Mouse (Mus musculus): ENCODE data around the gene Ccdc32. TPM values are rescaled to one million over a fixed set of nuclear protein-coding genes. Genes with fewer than 3 reads are reported as not detected.

Gene Ccdc32
- polyA plus RNA-seq, 1 experiment from 2014 or later, result 22.0 TPM

DNA sequence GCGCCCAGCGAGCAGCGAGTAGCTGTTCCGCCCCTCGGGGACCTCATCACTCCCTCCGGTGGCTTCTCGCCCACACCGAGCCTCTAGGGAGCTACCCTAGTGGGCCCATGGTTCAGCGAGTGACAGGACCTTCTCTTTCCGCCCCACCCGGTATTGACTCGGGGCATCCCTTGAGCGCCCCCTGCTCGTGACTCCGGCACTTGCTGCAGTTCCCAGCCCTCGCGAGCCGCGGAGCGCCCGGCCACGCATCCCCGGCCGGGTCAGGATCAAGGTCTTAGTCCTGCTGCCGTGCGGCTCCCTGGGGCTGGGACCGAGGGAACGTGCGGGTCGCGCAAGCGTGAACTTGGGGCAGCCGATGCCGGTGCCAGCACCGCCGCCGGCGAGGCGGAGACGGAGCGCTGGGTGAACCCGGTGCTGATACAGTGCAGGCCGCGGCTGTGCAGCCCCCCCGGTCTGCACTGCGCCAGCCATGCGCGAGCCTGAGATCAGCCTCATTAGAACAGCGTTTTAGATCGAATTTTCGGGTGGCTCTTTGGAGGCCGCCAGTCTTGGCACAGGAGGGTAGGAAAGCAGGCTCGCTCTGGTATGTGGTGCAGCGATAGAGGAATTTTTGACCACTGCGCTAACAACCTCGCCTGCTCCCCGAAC is 52.8 kb downstream of the Ccdc32 start:
- H3K27ac ChIP-seq (ENCODE audit: low read depth, low read length), result no peak overlapping the region
- H3K27me3 ChIP-seq (ENCODE audit: control insufficient read depth, insufficient read depth, low read length), result peaks cover 35% of the 10 kb centered on the region
- under 1% methylated on average over 57 of the region's 57 CpGs for WGBS
- no peaks in the 10 kb centered on the region for H3K36me3 ChIP-seq (ENCODE audit: control insufficient read depth, insufficient read depth, low read length)
- H3K4me1 ChIP-seq (ENCODE audit: control insufficient read depth, insufficient read depth, low read length), result no peaks in the 10 kb centered on the region
- H3K9ac ChIP-seq (ENCODE audit: low read depth, low read length), result peak overlapping the region; percentile 64
- H3K9me3 ChIP-seq (ENCODE audit: control insufficient read depth, low read length), result no peaks in the 10 kb centered on the region
- peak overlapping the region; percentile 57 for H3K4me3 ChIP-seq (ENCODE audit: low read length)
- H3K4me2 ChIP-seq (replicated peaks; ENCODE audit: low read depth, low read length), result peak overlapping the region; percentile 95
- peak; percentile 79 for ATAC-seq (ENCODE audit: low FRiP score, low TSS enrichment)

GRCm38 (mm10) chr2:118975855-118976254 is 53.3 kb downstream of the Ccdc32 start:
- 4% methylated on average over 15 of the region's 15 CpGs for WGBS
- peak; percentile 3; the same call in 1 of the 2 replicates for ATAC-seq (ENCODE audit: low FRiP score, low TSS enrichment)
- Histone ChIP-seq H3K27me3 (ENCODE audit: control insufficient read depth, insufficient read depth, low read length) (peaks cover 35% of the 10 kb centered on the region), H3K27ac (ENCODE audit: low read depth, low read length) (no peak overlapping the region), H3K4me2 (replicated peaks; ENCODE audit: low read depth, low read length) (peak overlapping the region; percentile 95), H3K4me1 (ENCODE audit: control insufficient read depth, insufficient read depth, low read length) (no peaks in the 10 kb centered on the region), H3K36me3 (ENCODE audit: control insufficient read depth, insufficient read depth, low read length) (no peaks in the 10 kb centered on the region), H3K9me3 (ENCODE audit: control insufficient read depth, low read length) (no peaks in the 10 kb centered on the region), H3K9ac (ENCODE audit: low read depth, low read length) (peak overlapping the region; percentile 64), H3K4me3 (ENCODE audit: low read length) (peak overlapping the region; percentile 57)

- WGBS, result 2% methylated on average over 33 of the region's 33 CpGs
- Histone ChIP-seq H3K9ac (ENCODE audit: low read depth, low read length) (peak overlapping the region; percentile 47; the same call in 1 of the 2 replicates), H3K27me3 (ENCODE audit: control insufficient read depth, insufficient read depth, low read length) (peaks cover 32% of the 10 kb centered on the region), H3K27ac (ENCODE audit: low read depth, low read length) (no peak overlapping the region), H3K4me2 (replicated peaks; ENCODE audit: low read depth, low read length) (peak overlapping the region; percentile 66), H3K4me3 (ENCODE audit: low read length) (peak overlapping the region; percentile 32), H3K9me3 (ENCODE audit: control insufficient read depth, low read length) (no peaks in the 10 kb centered on the region), H3K4me1 (ENCODE audit: control insufficient read depth, insufficient read depth, low read length) (no peaks in the 10 kb centered on the region), H3K36me3 (ENCODE audit: control insufficient read depth, insufficient read depth, low read length) (no peaks in the 10 kb centered on the region)
- peak; percentile 90 for ATAC-seq (ENCODE audit: low FRiP score, low TSS enrichment)
Observed at GRCm38 (mm10) chr2:118972687-118973376, 56.4 kb downstream of the Ccdc32 start.

DNA sequence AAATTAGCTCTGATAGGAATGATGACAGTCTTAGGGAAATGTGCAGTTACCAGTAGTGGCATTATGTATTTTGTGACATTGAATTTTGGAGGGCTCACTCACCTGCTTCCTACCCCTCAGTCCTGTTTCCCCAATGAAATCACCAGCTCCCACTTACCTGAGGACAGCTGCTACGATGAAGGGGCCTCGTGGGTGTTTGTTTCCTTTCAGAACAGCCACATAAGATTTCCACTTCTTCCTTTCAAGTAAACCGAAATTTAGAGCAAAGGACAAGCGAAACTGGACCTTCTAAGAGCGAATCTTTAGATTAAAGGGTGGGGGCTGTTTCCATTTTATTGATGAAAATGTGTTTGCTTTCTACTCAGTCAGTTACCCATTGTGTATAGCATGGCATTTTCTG is 57.1 kb downstream of the Ccdc32 start:
- H3K9me3 ChIP-seq (ENCODE audit: control insufficient read depth, low read length), result no peaks in the 10 kb centered on the region
- no peak overlapping the region for H3K27ac ChIP-seq (ENCODE audit: low read depth, low read length)
- H3K9ac ChIP-seq (ENCODE audit: low read depth, low read length), result no peak overlapping the region
- H3K27me3 ChIP-seq (ENCODE audit: control insufficient read depth, insufficient read depth, low read length), result peaks cover 25% of the 10 kb centered on the region
- no peaks in the 10 kb centered on the region for H3K36me3 ChIP-seq (ENCODE audit: control insufficient read depth, insufficient read depth, low read length)
- H3K4me1 ChIP-seq (ENCODE audit: control insufficient read depth, insufficient read depth, low read length), result no peaks in the 10 kb centered on the region
- H3K4me3 ChIP-seq (ENCODE audit: low read length), result no peak overlapping the region
- H3K4me2 ChIP-seq (replicated peaks; ENCODE audit: low read depth, low read length), result no peak overlapping the region; the same call in 1 of the 2 replicates
- WGBS, result 76% methylated on average over 5 of the region's 5 CpGs
- no peak for ATAC-seq (ENCODE audit: low FRiP score, low TSS enrichment)

GRCm38 (mm10) chr2:118969585-118970147 is 59.5 kb downstream of the Ccdc32 start:
- H3K9ac ChIP-seq (ENCODE audit: low read depth, low read length), result no peak overlapping the region
- WGBS, result 86% methylated on average over 11 of the region's 11 CpGs
- H3K4me1 ChIP-seq (ENCODE audit: control insufficient read depth, insufficient read depth, low read length), result no peaks in the 10 kb centered on the region
- ATAC-seq (ENCODE audit: low FRiP score, low TSS enrichment), result no peak
- no peak overlapping the region for H3K4me2 ChIP-seq (replicated peaks; ENCODE audit: low read depth, low read length)
- H3K9me3 ChIP-seq (ENCODE audit: control insufficient read depth, low read length), result no peaks in the 10 kb centered on the region
- peaks cover 9% of the 10 kb centered on the region for H3K27me3 ChIP-seq (ENCODE audit: control insufficient read depth, insufficient read depth, low read length)
- no peak overlapping the region for H3K4me3 ChIP-seq (ENCODE audit: low read length)
- H3K27ac ChIP-seq (ENCODE audit: low read depth, low read length), result no peak overlapping the region
- no peaks in the 10 kb centered on the region for H3K36me3 ChIP-seq (ENCODE audit: control insufficient read depth, insufficient read depth, low read length)

Other genes with a start within 250 kb of the Ccdc32 start
- 0.05 TPM in 1 of 2 replicates, not detected in the other for gene Disp2, start 249.7 kb downstream of the Ccdc32 start, polyA plus RNA-seq (2014; fragmentation: Nextera tagmentation; extraction: Ambion mirVana)
- 134 and 141 TPM in 2 replicates for gene Knstrn, start 215.4 kb downstream of the Ccdc32 start, polyA plus RNA-seq (2014; fragmentation: Nextera tagmentation; extraction: Ambion mirVana)
- gene Ivd, start 167.4 kb downstream of the Ccdc32 start, polyA plus RNA-seq (2014; fragmentation: Nextera tagmentation; extraction: Ambion mirVana), result 55.8 and 63.1 TPM in 2 replicates
- 1.2 and 2.3 TPM in 2 replicates for gene Bahd1, start 129.0 kb downstream of the Ccdc32 start, polyA plus RNA-seq (2014; fragmentation: Nextera tagmentation; extraction: Ambion mirVana)
- gene Chst14, start 102.9 kb downstream of the Ccdc32 start, polyA plus RNA-seq (2014; fragmentation: Nextera tagmentation; extraction: Ambion mirVana), result 27.1 and 31.8 TPM in 2 replicates
- gene Rpusd2, start 5.4 kb upstream of the Ccdc32 start, polyA plus RNA-seq (2014; fragmentation: Nextera tagmentation; extraction: Ambion mirVana), result 5.8 and 6.0 TPM in 2 replicates
- 48.3 and 49.1 TPM in 2 replicates for gene Knl1, start 17.7 kb upstream of the Ccdc32 start, polyA plus RNA-seq (2014; fragmentation: Nextera tagmentation; extraction: Ambion mirVana)
- 40.0 and 51.9 TPM in 2 replicates for gene Rad51, start 83.4 kb upstream of the Ccdc32 start, polyA plus RNA-seq (2014; fragmentation: Nextera tagmentation; extraction: Ambion mirVana)
- gene Rmdn3, start 127.6 kb upstream of the Ccdc32 start, polyA plus RNA-seq (2014; fragmentation: Nextera tagmentation; extraction: Ambion mirVana), result 35.8 and 41.9 TPM in 2 replicates
- gene Gchfr, start 138.4 kb upstream of the Ccdc32 start, polyA plus RNA-seq (2014; fragmentation: Nextera tagmentation; extraction: Ambion mirVana), result 35.5 and 41.7 TPM in 2 replicates
- gene Gm14137, start 145.1 kb upstream of the Ccdc32 start, polyA plus RNA-seq (2014; fragmentation: Nextera tagmentation; extraction: Ambion mirVana), result 0.31 and 0.43 TPM in 2 replicates
- gene Zfyve19, start 179.2 kb upstream of the Ccdc32 start, polyA plus RNA-seq (2014; fragmentation: Nextera tagmentation; extraction: Ambion mirVana), result 47.9 and 49.1 TPM in 2 replicates
- 21.4 and 24.5 TPM in 2 replicates for gene Dnajc17, start 179.4 kb upstream of the Ccdc32 start, polyA plus RNA-seq (2014; fragmentation: Nextera tagmentation; extraction: Ambion mirVana)
- 0.28 and 0.94 TPM in 2 replicates for gene Ppp1r14d, start 200.5 kb upstream of the Ccdc32 start, polyA plus RNA-seq (2014; fragmentation: Nextera tagmentation; extraction: Ambion mirVana)
- 23.6 and 38.1 TPM in 2 replicates for gene Spint1, start 208.0 kb upstream of the Ccdc32 start, polyA plus RNA-seq (2014; fragmentation: Nextera tagmentation; extraction: Ambion mirVana)
- gene Rhov, start 241.9 kb upstream of the Ccdc32 start, polyA plus RNA-seq (2014; fragmentation: Nextera tagmentation; extraction: Ambion mirVana), result 0.23 and 0.61 TPM in 2 replicates

Data from kidney, embryonic 14.5 days (tissue).